Mouse (Mus musculus): ENCODE data around the gene Yjefn3.

Gene Yjefn3

DNA sequence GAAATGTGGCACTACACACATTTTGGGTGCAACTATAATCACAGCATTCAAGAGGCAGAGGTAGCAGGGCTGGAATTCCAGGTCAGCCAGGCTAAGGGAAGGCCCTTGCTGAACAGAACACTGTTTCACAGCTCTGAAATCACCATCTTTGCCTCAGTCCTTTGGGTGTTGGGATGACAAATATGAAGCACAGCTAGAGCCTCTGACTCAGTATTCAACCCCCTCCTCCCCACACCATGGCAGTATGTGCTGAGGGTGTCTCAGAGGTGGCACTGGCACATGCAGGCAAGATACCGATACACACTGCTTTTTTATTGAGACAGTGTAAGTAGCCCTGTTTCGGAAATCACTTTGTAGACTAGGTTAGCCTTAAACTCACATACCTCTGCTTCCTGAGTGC is 3.7 kb upstream of the Yjefn3 start:
- DNase-seq = no peak

GRCm38 (mm10) chr8:69904096-69904495 is 1.6 kb upstream of the Yjefn3 start:
- DNase-seq = no peak

GRCm38 (mm10) chr8:69903063-69903542 is 591 bp upstream of the Yjefn3 start:
- peak; percentile 100 for DNase-seq

- DNase-seq = peak; percentile 97
Measured at GRCm38 (mm10) chr8:69901484-69902162, 889 bp downstream of the Yjefn3 start.

- DNase-seq = no peak
Measured at GRCm38 (mm10) chr8:69900895-69901451, 1.5 kb downstream of the Yjefn3 start.

DNA sequence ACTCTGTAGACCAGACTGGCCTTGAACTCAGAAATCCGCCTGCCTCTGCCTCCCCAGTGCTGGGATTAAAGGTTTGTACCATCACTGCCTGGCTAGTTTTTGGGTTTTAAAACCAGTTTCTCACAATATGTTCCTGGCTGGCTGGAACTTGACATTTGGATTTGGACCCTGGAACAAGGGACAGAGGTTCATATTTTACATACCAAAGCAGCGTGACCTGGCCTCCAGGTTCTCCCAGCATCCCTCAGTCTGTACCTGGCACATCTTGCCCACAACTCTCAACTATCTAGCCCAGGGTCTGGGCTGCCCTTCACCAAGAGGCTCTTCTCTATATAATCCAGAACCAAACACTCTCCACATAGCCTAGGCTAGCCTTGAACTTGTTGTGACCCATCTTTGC is 2.6 kb downstream of the Yjefn3 start:
- DNase-seq = no peak

- no peak for DNase-seq
Measured at GRCm38 (mm10) chr8:69897857-69898256, 4.7 kb downstream of the Yjefn3 start.

- DNase-seq = no peak
Measured at GRCm38 (mm10) chr8:69895772-69896451, 6.6 kb downstream of the Yjefn3 start.

- DNase-seq = no peak
Measured at GRCm38 (mm10) chr8:69894836-69895332, 7.6 kb downstream of the Yjefn3 start.

DNA sequence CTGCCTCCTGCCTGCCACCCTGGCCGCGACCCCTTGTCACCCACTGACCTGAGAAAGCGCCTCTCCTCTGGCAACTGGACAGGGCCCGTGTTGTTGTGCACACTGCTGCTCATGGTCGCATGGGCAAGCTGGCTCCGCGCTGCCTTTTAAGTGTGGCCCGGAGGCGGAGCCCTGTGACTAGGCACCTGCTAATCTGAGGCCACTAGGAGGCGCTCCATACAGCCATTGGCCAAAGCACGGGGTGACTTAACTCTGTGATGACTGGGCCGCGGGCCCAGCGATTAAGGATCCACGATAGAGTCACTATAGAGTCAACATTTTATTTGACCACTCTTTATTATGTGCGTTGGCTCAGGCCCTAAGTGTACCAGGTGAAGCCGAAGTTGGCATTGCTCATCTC is 8.6 kb downstream of the Yjefn3 start:
- DNase-seq = peak; percentile 56

GRCm38 (mm10) chr8:69890813-69891241 is 11.7 kb downstream of the Yjefn3 start:
- peak; percentile 53 for DNase-seq

- no peak for DNase-seq
Measured at GRCm38 (mm10) chr8:69888902-69889301, 13.6 kb downstream of the Yjefn3 start.

- no peak for DNase-seq
Measured at GRCm38 (mm10) chr8:69888244-69888866, 14.2 kb downstream of the Yjefn3 start.

DNA sequence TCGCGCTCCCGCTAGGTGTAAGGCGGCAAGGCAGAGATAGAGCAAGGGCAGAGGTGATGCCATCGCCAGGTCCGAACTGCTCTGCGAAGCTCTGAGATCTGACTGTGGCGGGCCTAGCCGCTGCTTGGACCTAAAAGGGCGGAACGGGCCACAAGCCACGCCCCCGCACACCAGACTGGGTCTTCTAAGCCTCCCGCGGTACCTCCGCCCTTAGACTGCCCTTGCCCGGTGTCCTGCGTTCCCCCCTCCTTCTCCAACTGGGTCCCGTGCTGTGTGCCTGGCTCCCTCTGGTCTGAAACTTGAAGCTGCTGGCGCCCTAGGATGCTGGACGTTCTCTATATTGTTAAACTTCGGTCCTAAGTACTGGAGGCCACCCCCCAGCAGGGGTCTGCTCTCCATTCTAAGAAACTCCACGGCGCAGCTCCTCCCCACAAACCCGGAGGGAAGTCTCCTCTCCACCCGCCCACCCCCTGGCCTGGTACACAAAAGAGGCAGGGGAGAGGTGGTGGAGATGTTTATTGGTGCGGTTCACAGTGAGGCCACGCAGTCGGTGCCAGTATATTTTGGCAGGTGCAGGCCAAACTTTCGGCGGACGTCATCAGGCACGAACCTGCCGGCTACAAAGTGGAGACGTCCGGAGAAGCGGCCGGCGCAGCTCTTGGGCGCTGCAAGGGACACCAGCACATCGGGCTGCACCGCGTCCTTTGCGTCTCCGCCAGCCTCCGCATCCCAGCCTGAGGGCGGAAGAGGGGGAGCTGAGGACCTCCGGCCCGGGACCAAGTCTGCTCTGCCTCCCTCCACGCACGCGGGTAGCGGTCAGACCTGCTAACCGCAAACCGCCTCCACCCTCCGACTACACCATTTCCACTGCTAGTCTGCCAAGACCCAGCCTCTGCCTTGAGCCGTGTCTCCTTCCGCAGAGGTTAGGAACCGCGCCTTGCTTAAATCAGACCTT is 14.9 kb downstream of the Yjefn3 start, which contains the start of gene Cilp2:
Gene Cilp2, minus strand, starts transcription at position 399 of the 955 bp plus-strand sequence.
- DNase-seq = peak; percentile 52

- no peak for DNase-seq
Measured at GRCm38 (mm10) chr8:69884141-69884540, 18.4 kb downstream of the Yjefn3 start.

GRCm38 (mm10) chr8:69882833-69883600 is 19.5 kb downstream of the Yjefn3 start:
- DNase-seq = no peak

DNA sequence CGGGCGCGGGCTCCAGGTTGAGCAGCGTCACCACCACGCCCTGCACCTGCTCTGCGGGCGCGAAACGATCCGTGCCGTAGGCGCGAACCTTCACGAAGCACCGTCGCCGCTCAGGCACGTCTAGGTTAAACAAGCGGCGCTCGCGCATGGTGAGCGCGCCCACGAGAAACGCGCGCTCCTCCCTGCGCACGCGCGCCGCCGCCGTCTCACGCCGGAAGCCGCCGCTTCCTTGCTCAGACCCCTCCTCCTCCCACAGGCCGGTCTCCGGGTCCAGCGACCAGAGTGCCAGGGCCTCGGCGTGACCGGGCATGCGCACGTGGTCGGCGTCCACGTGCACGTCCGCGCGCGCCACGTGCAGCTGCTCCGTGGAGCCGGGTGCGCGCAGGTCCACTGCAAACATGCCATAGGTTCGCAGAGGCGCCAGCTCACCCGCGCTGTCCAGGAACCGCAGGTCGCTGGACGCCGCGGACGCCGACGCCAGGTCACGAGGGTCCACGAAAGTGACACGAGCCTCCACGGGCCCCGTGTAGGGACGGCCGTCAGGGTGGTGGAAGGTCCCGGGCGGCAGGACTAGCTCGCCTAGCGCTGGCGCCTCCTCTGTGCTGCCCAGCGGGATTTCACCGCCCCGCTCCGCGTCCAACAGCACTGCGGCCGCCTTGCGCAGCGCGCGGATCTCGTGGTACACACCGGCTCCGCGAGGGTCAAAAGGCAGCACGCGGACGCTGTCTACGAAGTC is 20.3 kb downstream of the Yjefn3 start:
- DNase-seq = peak; percentile 88

- no peak for DNase-seq
Measured at GRCm38 (mm10) chr8:69881261-69881865, 21.1 kb downstream of the Yjefn3 start.

- DNase-seq = no peak
Measured at GRCm38 (mm10) chr8:69880841-69881240, 21.7 kb downstream of the Yjefn3 start.

DNA sequence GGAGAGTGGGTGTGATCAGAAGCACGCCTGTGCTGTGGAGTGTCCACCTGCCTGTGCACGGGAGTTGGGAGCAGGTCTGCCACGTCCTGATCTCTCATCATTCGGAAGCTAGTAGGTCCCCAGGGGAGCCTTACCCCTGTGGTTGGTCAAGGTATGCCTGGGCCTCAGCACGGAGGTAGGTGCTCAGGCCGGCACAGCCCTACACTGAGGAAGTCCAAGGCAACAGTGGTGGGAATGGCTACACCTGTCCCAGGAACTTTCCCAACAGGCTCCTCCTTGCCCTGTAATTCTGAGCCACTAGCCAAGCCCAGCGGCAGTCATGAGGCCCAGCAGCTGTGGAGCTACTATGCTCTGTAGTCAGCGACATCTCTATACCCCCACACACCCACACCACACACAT is 22.8 kb downstream of the Yjefn3 start:
- DNase-seq = no peak
